Mouse (Mus musculus): ENCODE measurements around the gene Slc38a11. TPM values are rescaled to one million over a fixed set of nuclear protein-coding genes. Genes with fewer than 3 reads are reported as not detected.

The Slc38a11 gene
- polyA plus RNA-seq, 1 experiment from 2014 or later: 0.80 TPM

GRCm38 (mm10) chr2:65360736-65361475, 2.9 kb downstream of the Slc38a11 start:
- Histone ChIP-seq H3K27me3 (no peaks in the 10 kb centered on the region), H3K4me2 (no peak overlapping the region), H3K27ac (no peak overlapping the region), H3K4me1 (peaks cover 9% of the 10 kb centered on the region), H3K4me3 (no peak overlapping the region), H3K36me3 (ENCODE audit: poor library complexity, severe bottlenecking) (no peaks in the 10 kb centered on the region), H3K9me3 (replicated peaks) (no peaks in the 10 kb centered on the region), H3K9ac (no peak overlapping the region)
- ATAC-seq: no peak
- 47% methylated on average over 9 of the region's 9 CpGs for WGBS

GRCm38 (mm10) chr2:65347367-65347766, 16.5 kb downstream of the Slc38a11 start:
- Histone ChIP-seq H3K4me2 (no peak overlapping the region), H3K9ac (no peak overlapping the region), H3K9me3 (replicated peaks) (no peaks in the 10 kb centered on the region), H3K4me3 (no peak overlapping the region), H3K27ac (no peak overlapping the region), H3K27me3 (no peaks in the 10 kb centered on the region), H3K4me1 (no peaks in the 10 kb centered on the region), H3K36me3 (ENCODE audit: poor library complexity, severe bottlenecking) (no peaks in the 10 kb centered on the region)
- ATAC-seq: no peak
- 82% methylated on average over 4 of the region's 4 CpGs for WGBS

DNA sequence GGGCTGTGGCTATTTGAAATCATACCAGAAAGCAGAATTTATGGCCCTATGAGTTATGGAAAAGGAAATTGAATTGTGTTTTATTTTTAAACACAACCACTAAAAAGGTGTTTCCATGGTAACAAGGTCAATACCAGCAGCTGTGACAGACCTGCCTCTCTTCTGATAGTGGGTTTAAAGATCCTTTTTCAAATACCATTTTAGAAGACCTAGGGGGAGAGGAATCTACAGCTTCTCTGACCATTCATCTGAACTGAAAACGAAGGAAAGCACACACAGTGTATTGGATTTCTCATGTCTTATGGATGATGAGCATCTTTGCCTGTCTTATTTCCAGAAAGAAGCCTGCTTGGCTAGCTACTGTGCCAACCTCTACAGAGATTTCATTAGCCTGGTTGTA, 16.9 kb downstream of the Slc38a11 start:
- Histone ChIP-seq H3K27ac (no peak overlapping the region), H3K9me3 (replicated peaks) (no peaks in the 10 kb centered on the region), H3K4me2 (no peak overlapping the region), H3K4me1 (no peaks in the 10 kb centered on the region), H3K27me3 (no peaks in the 10 kb centered on the region), H3K36me3 (ENCODE audit: poor library complexity, severe bottlenecking) (no peaks in the 10 kb centered on the region), H3K9ac (no peak overlapping the region), H3K4me3 (no peak overlapping the region)
- WGBS: 77% methylated on average over 1 of the region's 1 CpGs
- ATAC-seq: no peak

DNA sequence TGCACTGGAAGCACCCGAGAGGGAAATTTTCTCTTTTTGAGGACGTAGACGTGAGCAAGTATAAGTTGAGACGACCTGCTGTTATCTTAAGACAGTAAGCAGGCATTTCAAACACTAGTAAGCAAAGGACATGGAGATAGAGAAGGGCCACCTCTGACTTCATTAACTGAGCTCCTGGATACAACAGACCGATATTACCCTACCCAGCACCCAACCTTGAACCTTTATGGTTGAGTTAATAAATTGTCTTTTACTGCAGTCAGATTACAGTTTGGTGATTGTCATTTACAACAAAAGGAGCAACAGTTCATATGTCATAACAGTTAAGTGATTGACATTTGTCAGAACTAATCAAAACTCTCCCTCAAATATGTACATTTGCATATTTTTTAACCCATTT, 17.8 kb downstream of the Slc38a11 start:
- Histone ChIP-seq H3K9ac (no peak overlapping the region), H3K4me3 (no peak overlapping the region), H3K9me3 (replicated peaks) (no peaks in the 10 kb centered on the region), H3K4me1 (no peaks in the 10 kb centered on the region), H3K36me3 (ENCODE audit: poor library complexity, severe bottlenecking) (no peaks in the 10 kb centered on the region), H3K27me3 (no peaks in the 10 kb centered on the region), H3K27ac (no peak overlapping the region), H3K4me2 (no peak overlapping the region)
- no peak for ATAC-seq
- 91% methylated on average over 5 of the region's 5 CpGs for WGBS

GRCm38 (mm10) chr2:65342057-65342456, 21.8 kb downstream of the Slc38a11 start:
- Histone ChIP-seq H3K27ac (no peak overlapping the region), H3K4me2 (no peak overlapping the region), H3K9ac (no peak overlapping the region), H3K4me3 (no peak overlapping the region), H3K36me3 (ENCODE audit: poor library complexity, severe bottlenecking) (no peaks in the 10 kb centered on the region), H3K4me1 (peaks cover 6% of the 10 kb centered on the region; the same call in 1 of the 2 replicates), H3K9me3 (replicated peaks) (no peaks in the 10 kb centered on the region), H3K27me3 (no peaks in the 10 kb centered on the region)
- no peak for ATAC-seq
- 87% methylated on average over 10 of the region's 10 CpGs for whole genome bisulfite sequencing

DNA sequence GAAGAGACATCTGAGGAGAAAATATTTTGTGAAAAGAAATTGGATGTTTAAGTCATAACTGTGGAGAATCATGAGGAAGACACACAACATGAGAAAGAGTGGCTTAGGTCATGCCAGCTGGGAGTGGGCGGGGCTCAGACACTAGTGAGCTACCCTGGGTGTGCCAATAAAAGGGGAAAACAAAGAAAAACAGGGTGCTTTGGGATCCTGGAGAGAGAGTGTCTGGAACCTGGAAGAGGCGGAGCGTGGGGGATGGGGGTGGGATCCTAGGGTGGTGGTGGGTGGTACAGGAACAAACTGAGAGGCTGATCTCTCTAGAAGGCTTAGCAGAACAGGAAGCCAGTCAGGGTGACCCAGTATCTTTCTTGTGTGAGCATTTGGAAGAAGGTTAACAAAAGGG, 23.0 kb downstream of the Slc38a11 start:
- Histone ChIP-seq H3K9ac (no peak overlapping the region), H3K4me2 (no peak overlapping the region), H3K4me1 (peaks cover 6% of the 10 kb centered on the region; the same call in 1 of the 2 replicates), H3K36me3 (ENCODE audit: poor library complexity, severe bottlenecking) (no peaks in the 10 kb centered on the region), H3K27me3 (no peaks in the 10 kb centered on the region), H3K4me3 (no peak overlapping the region), H3K27ac (no peak overlapping the region), H3K9me3 (replicated peaks) (no peaks in the 10 kb centered on the region)
- 63% methylated on average over 3 of the region's 3 CpGs for WGBS
- ATAC-seq: no peak

GRCm38 (mm10) chr2:65337378-65338140, 26.3 kb downstream of the Slc38a11 start:
- Histone ChIP-seq H3K4me2 (peak overlapping the region; percentile 27; the same call in 1 of the 2 replicates), H3K36me3 (ENCODE audit: poor library complexity, severe bottlenecking) (no peaks in the 10 kb centered on the region), H3K4me3 (no peak overlapping the region), H3K9me3 (replicated peaks) (no peaks in the 10 kb centered on the region), H3K27ac (no peak overlapping the region), H3K27me3 (no peaks in the 10 kb centered on the region), H3K9ac (no peak overlapping the region), H3K4me1 (peaks cover 6% of the 10 kb centered on the region; the same call in 1 of the 2 replicates)
- 13% methylated on average over 14 of the region's 14 CpGs for WGBS
- ATAC-seq: peak; percentile 87

DNA sequence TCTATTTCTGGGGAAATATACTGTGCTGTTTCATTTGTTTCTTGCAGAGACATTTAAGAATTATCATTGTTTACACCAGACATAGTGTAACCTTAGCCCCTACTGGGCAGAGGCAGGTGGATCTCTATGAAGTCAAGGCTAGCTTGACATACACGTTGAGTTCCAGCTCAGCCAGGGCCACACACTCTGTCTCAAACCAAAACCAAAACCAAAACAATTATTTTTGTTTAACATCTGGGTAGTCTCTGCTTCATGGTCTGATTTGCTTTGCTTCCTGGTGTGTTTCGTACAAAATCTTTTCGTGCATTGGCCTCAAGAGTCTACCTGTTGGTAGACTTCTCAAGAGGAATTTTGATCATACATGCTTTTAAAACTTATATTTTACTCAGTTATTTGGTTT, 27.2 kb downstream of the Slc38a11 start:
- Histone ChIP-seq H3K4me1 (peaks cover 6% of the 10 kb centered on the region; the same call in 1 of the 2 replicates), H3K27ac (no peak overlapping the region), H3K9ac (no peak overlapping the region), H3K27me3 (no peaks in the 10 kb centered on the region), H3K9me3 (replicated peaks) (no peaks in the 10 kb centered on the region), H3K4me3 (no peak overlapping the region), H3K36me3 (ENCODE audit: poor library complexity, severe bottlenecking) (no peaks in the 10 kb centered on the region), H3K4me2 (no peak overlapping the region)
- WGBS: 94% methylated on average over 3 of the region's 3 CpGs
- ATAC-seq: no peak

GRCm38 (mm10) chr2:65334091-65334490, 29.7 kb downstream of the Slc38a11 start:
- no peak overlapping the region for H3K4me2 ChIP-seq
- H3K9ac ChIP-seq: no peak overlapping the region
- H3K36me3 ChIP-seq (ENCODE audit: poor library complexity, severe bottlenecking): no peaks in the 10 kb centered on the region
- no peak overlapping the region for H3K27ac ChIP-seq
- peaks cover 6% of the 10 kb centered on the region; the same call in 1 of the 2 replicates for H3K4me1 ChIP-seq
- ATAC-seq: no peak
- no peaks in the 10 kb centered on the region for H3K27me3 ChIP-seq
- no peaks in the 10 kb centered on the region for H3K9me3 ChIP-seq (replicated peaks)
- WGBS: 86% methylated on average over 9 of the region's 9 CpGs
- H3K4me3 ChIP-seq: no peak overlapping the region

DNA sequence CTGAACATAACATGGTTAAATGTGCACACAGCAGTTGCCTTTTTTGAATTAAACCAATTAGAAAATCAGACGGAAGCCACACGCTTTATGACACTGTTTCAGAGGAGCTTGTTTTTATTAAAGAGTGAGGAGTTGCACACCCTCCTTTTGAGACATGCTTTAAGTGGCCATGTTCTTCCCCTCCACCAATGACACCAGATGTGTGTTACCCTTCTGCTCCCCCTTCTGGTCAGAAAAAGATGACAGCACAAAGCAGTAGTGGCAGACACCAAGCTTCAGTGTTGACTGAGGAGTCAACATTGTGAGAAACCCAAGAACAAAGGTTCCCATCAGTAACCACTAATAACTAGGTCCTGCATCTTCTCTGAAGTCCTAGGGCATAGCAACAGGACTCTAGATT, 32.5 kb downstream of the Slc38a11 start:
- H3K4me2 ChIP-seq: no peak overlapping the region
- H3K4me1 ChIP-seq: no peaks in the 10 kb centered on the region
- H3K9me3 ChIP-seq (replicated peaks): no peaks in the 10 kb centered on the region
- ATAC-seq: peak; percentile 53
- no peak overlapping the region for H3K9ac ChIP-seq
- no peaks in the 10 kb centered on the region for H3K27me3 ChIP-seq
- H3K4me3 ChIP-seq: no peak overlapping the region
- 78% methylated on average over 2 of the region's 2 CpGs for WGBS
- H3K36me3 ChIP-seq (ENCODE audit: poor library complexity, severe bottlenecking): no peaks in the 10 kb centered on the region
- no peak overlapping the region for H3K27ac ChIP-seq

GRCm38 (mm10) chr2:65321998-65322754, 41.7 kb downstream of the Slc38a11 start:
- Histone ChIP-seq H3K27ac (no peak overlapping the region), H3K9ac (no peak overlapping the region), H3K9me3 (replicated peaks) (no peaks in the 10 kb centered on the region), H3K4me3 (no peak overlapping the region), H3K36me3 (ENCODE audit: poor library complexity, severe bottlenecking) (no peaks in the 10 kb centered on the region), H3K4me2 (no peak overlapping the region), H3K27me3 (no peaks in the 10 kb centered on the region), H3K4me1 (peaks cover 12% of the 10 kb centered on the region; the same call in 1 of the 2 replicates)
- 28% methylated on average over 6 of the region's 6 CpGs for WGBS
- peak; percentile 50; the same call in 1 of the 2 replicates for ATAC-seq

- H3K4me1 ChIP-seq: peaks cover 12% of the 10 kb centered on the region; the same call in 1 of the 2 replicates
- ATAC-seq: no peak
- H3K9me3 ChIP-seq (replicated peaks): no peaks in the 10 kb centered on the region
- no peaks in the 10 kb centered on the region for H3K27me3 ChIP-seq
- H3K9ac ChIP-seq: no peak overlapping the region
- H3K4me2 ChIP-seq: no peak overlapping the region
- WGBS: 62% methylated on average over 2 of the region's 2 CpGs
- H3K4me3 ChIP-seq: no peak overlapping the region
- no peak overlapping the region for H3K27ac ChIP-seq
- H3K36me3 ChIP-seq (ENCODE audit: poor library complexity, severe bottlenecking): no peaks in the 10 kb centered on the region
These were observed 42.9 kb downstream of the Slc38a11 start for GRCm38 (mm10) chr2:65320975-65321374.
